Mouse (Mus musculus) embryo, embryonic 9.5 days (tissue): Measurements from ENCODE around the gene Trim9.

Source experiments
- DNase-seq: peaks from one replicate; pipeline ENCODE4 v3.0.0-alpha.2; 2017; ENCODE audit errors: extremely low spot score

Gene Trim9

GRCm38 (mm10) chr12:70262271-70262953, 85.0 kb downstream of the Trim9 start:
- DNase-seq = no peak

- DNase-seq = no peak
These were observed 96.1 kb downstream of the Trim9 start for GRCm38 (mm10) chr12:70251210-70251884.

DNA sequence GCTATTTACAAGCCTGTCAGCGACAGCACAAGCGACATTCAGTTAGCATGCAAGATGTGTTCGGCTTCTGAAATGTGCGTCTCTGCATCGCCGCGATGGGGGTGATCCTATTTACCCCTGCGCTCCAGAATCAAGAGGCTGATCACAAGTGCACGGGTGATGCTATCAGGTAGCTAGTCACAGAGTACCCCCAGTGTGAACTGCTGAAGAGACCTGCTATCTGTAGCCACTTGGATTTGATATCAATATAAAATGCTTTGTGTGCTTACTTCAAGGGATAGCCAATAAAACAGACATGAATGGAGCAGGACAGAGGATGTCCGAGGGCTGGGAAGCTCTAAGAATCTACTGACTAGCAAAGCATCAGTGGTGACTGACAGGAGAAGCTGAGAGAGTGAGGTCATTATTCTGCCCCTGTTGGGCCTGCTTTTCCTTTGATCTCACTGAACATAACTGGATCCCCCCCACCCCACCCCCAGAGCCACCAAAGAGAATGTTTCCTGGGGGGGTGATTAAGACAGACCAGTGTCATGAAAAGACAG, 97.7 kb downstream of the Trim9 start:
- no peak for DNase-seq

- DNase-seq = no peak
These were observed 99.5 kb downstream of the Trim9 start for GRCm38 (mm10) chr12:70247683-70248474.

GRCm38 (mm10) chr12:70242550-70242949, 104.9 kb downstream of the Trim9 start:
- no peak for DNase-seq

DNA sequence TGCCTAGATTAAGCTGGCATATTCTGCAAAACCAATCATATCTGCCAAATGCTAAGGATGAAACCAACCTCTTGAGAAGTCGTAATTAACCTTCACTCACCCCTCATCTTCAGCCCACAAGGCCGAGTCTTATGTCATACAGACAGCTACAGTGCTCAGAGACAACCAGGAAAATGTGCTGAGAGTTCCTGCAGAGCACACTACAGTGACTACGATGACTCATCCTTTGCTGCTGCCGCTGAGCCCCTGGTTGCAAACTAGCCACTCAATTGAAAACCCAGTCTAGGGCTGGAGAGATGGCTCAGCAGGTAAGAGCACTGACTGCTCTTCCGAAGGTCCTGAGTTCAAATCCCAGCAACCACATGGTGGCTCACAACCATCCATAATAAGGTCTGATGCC, 107.7 kb downstream of the Trim9 start:
- no peak for DNase-seq

- DNase-seq = no peak
These were observed 108.8 kb downstream of the Trim9 start for GRCm38 (mm10) chr12:70238604-70239003.

DNA sequence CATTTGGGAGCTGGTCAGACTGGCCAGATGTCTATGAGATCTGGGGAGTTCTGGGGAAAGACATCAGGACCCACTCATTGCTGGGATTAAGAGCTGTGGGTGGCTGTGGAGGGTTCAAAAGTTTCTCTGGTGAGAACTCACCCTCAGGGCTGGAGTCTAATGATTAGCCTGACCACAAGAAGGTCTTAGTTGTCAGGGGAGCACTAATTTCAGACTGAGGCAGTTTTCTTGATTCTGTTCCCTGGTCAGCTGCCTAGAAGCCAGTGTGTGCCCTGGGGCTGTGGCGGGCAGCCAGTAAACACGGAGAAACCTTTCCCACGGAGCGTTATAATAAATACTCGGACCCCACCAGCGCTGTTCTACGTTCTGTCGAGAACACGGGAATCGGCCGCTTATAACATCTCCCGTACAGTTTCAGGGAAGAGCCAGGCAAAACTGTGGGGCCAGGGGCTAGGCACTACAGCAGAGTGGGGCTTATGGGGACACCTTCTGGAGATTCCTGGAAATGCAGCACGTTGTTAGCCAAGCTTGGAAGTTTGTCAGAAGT, 112.4 kb downstream of the Trim9 start:
- peak; percentile 80 for DNase-seq

GRCm38 (mm10) chr12:70234411-70234810, 113.0 kb downstream of the Trim9 start:
- DNase-seq = peak; percentile 66

- no peak for DNase-seq
These were observed 113.6 kb downstream of the Trim9 start for GRCm38 (mm10) chr12:70233637-70234315.

DNA sequence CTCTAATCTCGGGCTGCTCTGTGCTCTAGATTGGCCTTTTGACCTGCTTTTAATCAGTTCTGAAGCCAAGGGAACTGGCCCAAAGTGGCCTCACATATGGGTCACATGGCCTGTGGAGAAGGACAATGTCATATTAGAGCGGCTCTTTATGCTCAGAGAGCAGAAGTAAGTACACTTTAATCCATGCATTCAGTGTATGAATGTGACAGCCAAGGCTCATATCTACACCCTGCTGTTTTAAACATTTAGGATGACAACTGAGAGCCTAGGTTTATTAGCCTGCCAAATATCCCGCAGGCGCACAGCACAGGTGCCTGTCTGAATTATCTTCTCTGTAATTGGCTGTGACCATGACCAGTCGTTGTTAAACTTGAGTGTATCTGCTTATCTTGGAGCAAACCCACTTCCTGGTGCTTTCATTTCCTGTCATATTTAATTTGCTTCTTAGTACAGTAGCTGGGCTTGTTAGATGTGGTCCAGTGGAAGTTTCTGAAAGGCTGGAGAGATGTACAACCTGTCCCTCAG, 115.3 kb downstream of the Trim9 start:
- DNase-seq = no peak

- no peak for DNase-seq
These were observed 116.1 kb downstream of the Trim9 start, which contains the start of gene Pygl for GRCm38 (mm10) chr12:70231294-70231693. Gene Pygl (minus strand): TSS chr12:70231488.

DNA sequence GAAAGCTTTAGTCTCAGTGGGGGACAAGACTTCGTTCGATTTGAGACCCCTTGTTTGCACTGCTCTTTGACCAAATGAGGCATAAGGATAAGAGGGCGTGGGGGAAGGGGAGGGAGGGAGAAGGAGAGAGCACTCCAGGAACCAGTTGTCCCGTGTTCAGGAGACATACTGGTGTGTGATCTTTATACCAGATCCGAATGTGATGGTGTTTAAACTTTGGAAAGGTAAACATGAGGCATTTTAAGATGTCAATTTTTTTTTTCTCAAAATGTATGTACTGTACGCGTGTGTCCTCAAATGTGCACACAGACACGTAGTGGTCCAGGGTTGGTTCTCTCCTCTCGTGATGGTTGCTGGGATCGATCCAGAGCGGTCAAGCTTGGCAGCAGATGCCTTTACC, 119.3 kb downstream of the Trim9 start:
- DNase-seq = no peak

DNA sequence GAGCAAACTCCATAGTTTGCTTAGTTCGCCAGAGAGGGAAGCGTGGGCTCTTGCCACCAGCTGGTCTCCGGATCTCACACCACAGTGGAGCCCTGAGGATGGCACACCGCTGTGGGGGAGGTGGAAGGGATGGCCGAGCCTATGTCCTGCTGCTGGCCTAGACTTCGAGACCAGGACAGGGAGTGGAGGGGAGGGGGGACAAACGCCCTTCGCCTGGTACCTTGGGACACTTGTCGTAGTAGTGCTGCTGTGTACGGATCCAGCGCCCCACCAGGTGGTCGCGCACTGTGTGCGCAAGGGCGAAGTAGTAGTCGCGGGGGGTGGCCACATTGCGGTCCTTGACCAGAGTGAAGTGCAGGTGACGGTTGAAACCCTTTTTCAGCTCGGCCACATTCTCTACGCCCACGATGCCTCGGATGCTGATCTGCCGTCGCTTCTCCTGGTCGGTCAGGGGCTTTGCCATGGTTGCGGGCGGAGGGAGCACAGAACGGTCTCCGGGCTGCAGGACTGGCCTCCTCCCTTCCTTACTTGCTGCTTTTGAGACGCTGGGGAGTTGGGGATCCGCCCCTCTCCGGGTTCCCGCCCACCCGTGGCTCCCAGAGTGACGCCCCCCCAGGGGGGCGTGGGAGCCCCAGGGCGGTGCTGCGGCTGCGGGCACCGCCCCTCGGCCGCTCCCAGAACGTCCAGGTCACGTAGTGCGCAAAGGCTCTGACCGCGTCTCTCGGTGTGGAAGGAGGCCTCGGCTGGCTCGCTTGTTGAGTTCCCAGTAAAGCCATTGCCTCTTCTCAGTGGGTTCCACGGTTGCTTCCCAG, 120.1 kb downstream of the Trim9 start:
- peak; percentile 77 for DNase-seq

DNA sequence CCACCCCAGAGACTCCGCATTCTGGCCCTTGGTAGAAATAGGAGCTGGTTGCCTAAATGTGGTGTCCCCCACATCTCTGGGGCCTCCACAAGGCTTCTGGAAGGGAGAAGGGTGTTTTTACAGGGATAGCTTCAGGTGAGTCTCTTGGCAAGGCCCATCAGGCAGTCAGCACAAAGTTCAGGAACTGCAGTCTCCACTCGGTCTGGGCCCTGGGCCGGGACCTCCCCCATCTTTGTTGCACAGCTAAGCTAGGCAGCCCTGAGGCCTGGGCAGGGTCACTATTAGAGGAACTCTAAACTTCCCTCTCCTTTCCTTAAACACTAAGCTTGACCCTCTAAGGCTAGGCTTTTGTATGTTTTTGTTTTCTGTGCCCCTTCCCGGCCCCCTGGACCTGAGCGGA, 120.8 kb downstream of the Trim9 start:
- DNase-seq = no peak

DNA sequence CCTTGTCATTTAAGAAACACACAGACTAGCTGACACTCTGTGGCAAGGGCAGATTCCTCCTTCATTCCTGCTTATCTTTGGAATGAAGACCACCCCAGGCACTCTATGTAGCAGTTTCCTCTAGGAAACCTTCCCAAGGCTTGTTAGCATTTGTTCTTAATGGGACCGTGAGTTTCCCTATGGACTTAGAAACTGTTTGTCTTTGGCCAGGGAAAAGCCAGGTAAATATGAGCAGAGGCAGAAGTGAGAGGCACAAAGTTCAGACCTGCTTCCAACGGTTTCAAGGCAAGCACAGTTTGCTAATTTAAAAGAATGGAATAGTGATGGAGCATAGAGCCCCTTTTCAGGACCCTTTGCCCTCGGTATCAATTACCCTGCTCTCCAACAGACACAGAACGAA, 124.1 kb downstream of the Trim9 start:
- no peak for DNase-seq

DNA sequence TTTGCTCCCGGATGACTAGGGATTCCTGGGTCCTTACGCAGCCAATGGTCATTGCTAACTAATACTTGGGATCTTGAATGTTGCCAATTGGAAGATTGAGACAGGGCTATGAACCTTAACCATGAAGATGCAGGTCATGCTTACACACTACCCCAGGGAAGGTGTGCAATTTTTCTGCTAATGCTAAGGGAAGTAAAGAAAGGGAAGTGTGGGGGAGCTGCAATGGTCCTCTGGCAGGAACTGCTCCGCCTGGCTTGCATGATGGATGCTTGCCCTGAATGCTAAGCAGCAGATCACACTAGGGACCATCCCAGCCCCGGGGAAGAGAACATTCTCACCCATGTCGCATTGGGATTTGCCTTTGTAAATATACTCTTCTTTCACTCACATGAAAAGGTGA, 126.0 kb downstream of the Trim9 start:
- no peak for DNase-seq

- DNase-seq = no peak
These were observed 128.4 kb downstream of the Trim9 start for GRCm38 (mm10) chr12:70218795-70219540.

- no peak for DNase-seq
These were observed 131.1 kb downstream of the Trim9 start for GRCm38 (mm10) chr12:70216229-70216800.
